ENCODE assay signal across 12 mouse cellular contexts in genomic region chr16:72810942-72811341, GRCm38 (mm10).
DNase-seq lines count a peak whose midpoint lies in the region; ATAC-seq and TF ChIP-seq lines count a peak whose summit lies in the region.
"Had no signal": no experiment of that assay in that cellular context is flagged by ENCODE, and none has a peak within 500 bp of the region (broad histone marks: within the 10 kb centered on the region; RNA-seq: fewer than 3 reads in every experiment).

No protein-coding gene starts in this region.

- no peak for TF ChIP-seq CTCF in left cerebral cortex, adult 2 months (IDR thresholded peaks at IDR 0.05)
- no peak for TF ChIP-seq CTCF in brain, embryonic 14.5 days (IDR thresholded peaks at IDR 0.05; ENCODE audit: borderline replicate concordance, extremely low read depth, insufficient read depth, insufficient read length)

- intact Hi-C loops in left cerebral cortex, adult 2 months (cut with DNase I) = no loop called here
- intact Hi-C loops in left cerebral cortex, postnatal 25 days (cut with DNase I) = no loop called here

- no peaks in the 10 kb centered on the region for H3K36me3 ChIP-seq in forebrain, embryonic 12.5 days (replicated peaks)
- H3K36me3 ChIP-seq: kidney, embryonic 15.5 days; liver, embryonic 13.5 days had no signal

- no peak overlapping the region for H3K9ac ChIP-seq in forebrain, embryonic 12.5 days
- H3K9ac ChIP-seq: kidney, embryonic 15.5 days; liver, embryonic 13.5 days had no signal

- WGBS in forebrain, embryonic 12.5 days = 27% methylated on average over 3 of the region's 3 CpGs

- DNase-seq in cerebellum, adult 9-10 months = peak; percentile 16
- no peak for DNase-seq in cerebellum, adult 8-10 months
- no peak for DNase-seq in left cerebral cortex, adult 2 months (ENCODE audit: extremely low spot score in 1 of 2, low spot score in 2 of 2)
- no peak for DNase-seq in left cerebral cortex, adult 11 months (ENCODE audit: low spot score)
- peak; percentile 76 for DNase-seq in brain, embryonic 14.5 days (ENCODE audit: low read depth)
- DNase-seq in spleen, postnatal 14 days (ENCODE audit: low spot score in 2 of 2) = no peak
- DNase-seq in left cerebral cortex, postnatal 25 days (ENCODE audit: low spot score in 2 of 2) = no peak
- DNase-seq: adrenal gland, adult 2 months; liver, embryonic 13.5 days; spleen, adult 18-20 months had no signal

- TF ChIP-seq POLR2A in brain, embryonic 14.5 days (IDR thresholded peaks at IDR 0.05; ENCODE audit: borderline replicate concordance, extremely low read depth, insufficient read depth, insufficient read length, poor library complexity, severe bottlenecking) = no peak

- H3K27me3 ChIP-seq in forebrain, embryonic 12.5 days = no peaks in the 10 kb centered on the region
- H3K27me3 ChIP-seq: kidney, embryonic 15.5 days; liver, embryonic 13.5 days had no signal

- H3K9me3 ChIP-seq in forebrain, embryonic 12.5 days = no peaks in the 10 kb centered on the region
- H3K9me3 ChIP-seq: kidney, embryonic 15.5 days; liver, embryonic 13.5 days had no signal

- ATAC-seq in forebrain, embryonic 12.5 days (ENCODE audit: low FRiP score) = peak; percentile 67; the same call in 1 of the 2 replicates

- H3K4me2 ChIP-seq in forebrain, embryonic 12.5 days = no peak overlapping the region
- H3K4me2 ChIP-seq: kidney, embryonic 15.5 days; liver, embryonic 13.5 days had no signal

- peaks cover 14% of the 10 kb centered on the region for H3K4me1 ChIP-seq in forebrain, embryonic 12.5 days

- 0 out of 2 replicates have a peak overlapping the region, but pooled peaks have one; percentile 8 for H3K4me3 ChIP-seq in left cerebral cortex, adult 2 months
- no peak overlapping the region for H3K4me3 ChIP-seq in forebrain, embryonic 12.5 days (replicated peaks)
- H3K4me3 ChIP-seq: kidney, embryonic 15.5 days; liver, embryonic 13.5 days had no signal

- H3K27ac ChIP-seq in left cerebral cortex, adult 2 months = no peak overlapping the region
- peak overlapping the region; percentile 63; the same call in 1 of the 2 replicates for H3K27ac ChIP-seq in forebrain, embryonic 12.5 days
- H3K27ac ChIP-seq: kidney, embryonic 15.5 days; liver, embryonic 13.5 days had no signal

Comparison
In these comparisons a context has a peak if more than half of its experiments do, and no peak if none do; other contexts are left out.
1. DNase-seq: peak in cerebellum, adult 9-10 months (single experiment) and brain, embryonic 14.5 days (single experiment); none in cerebellum, adult 8-10 months (single experiment), left cerebral cortex, adult 2 months (0 of 2), left cerebral cortex, adult 11 months (single experiment), spleen, postnatal 14 days (0 of 2) and left cerebral cortex, postnatal 25 days (0 of 2).